Mouse (Mus musculus): ENCODE data around the gene Ctnna2.

The Ctnna2 gene

DNA sequence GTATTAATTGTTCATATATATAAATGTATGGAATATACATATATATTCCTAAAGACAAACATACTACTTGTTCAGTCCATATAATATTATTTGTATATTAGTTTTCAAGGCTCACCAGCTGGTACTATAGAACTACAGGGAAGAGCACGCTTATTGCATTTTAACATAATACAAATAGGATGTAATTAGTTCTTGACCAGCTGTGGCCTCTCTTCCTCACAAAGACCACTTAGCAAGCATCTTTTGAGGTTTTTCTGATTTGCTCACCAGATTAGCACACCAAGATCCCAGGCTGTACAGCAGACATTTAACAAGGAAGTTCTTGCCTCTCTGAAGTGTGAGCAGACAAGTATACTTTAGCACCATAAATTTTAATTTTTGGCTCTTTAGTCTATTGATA lies 152.0 kb downstream of the Ctnna2 start:
- no peak for DNase-seq (ENCODE audit: low read depth, low spot score)

DNA sequence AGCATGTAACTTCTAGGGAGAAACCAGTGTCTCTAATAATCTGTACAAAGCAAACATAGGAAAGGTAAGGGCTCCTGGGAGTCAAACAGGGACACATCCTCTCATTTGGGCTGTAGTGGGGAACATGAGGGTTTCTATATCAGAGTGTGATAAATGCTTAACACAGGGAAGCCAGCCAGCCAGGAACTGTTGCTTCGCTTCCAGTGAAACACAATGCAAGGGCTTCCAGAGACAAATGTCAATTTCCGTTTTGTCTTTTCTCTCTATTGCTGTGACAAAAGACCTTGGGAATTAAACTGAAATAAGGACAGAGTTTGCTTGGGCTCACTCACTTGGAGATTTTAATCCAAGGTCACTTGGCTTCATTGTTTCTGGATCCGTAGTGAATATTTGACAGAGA lies 162.4 kb downstream of the Ctnna2 start:
- DNase-seq (ENCODE audit: low read depth, low spot score): no peak

DNA sequence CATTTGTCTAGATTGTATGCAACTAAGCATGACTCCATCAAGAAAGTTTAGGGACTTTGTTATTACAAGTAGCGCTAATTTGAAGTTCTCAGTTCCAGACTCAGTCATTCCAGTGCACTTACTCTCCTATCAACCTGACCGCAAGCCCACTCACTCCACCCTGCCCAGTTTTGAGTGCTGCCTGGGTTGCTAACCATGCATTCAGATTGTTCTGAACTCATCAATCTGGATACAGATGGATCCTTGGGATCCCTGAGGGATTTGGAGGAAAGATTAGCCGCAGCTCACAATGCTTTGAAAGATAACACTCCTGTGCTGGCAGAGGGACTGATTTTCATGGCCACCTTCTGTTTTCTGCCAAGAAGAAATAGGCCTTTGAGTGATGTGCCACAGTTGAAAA lies 168.5 kb downstream of the Ctnna2 start:
- no peak for DNase-seq (ENCODE audit: low read depth, low spot score)

DNA sequence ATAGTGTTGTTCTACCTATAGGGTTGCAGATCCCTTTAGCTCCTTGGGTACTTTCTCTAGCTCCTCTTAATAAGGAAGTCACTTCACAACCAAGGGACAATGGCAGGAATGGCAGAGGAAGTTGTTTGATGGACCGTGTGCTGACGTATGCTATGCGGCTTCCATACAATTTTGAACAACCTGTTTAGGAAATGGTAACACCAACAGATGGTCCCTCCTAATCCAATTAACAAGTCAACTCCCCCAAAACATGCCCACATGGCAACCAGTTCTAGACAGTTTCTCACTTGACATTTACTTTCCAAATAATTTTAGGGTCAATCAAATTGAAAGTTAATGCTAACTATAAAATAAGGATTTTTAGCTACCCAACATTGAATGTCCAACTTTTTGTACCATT lies 176.9 kb downstream of the Ctnna2 start:
- no peak for DNase-seq (ENCODE audit: low read depth, low spot score)

DNA sequence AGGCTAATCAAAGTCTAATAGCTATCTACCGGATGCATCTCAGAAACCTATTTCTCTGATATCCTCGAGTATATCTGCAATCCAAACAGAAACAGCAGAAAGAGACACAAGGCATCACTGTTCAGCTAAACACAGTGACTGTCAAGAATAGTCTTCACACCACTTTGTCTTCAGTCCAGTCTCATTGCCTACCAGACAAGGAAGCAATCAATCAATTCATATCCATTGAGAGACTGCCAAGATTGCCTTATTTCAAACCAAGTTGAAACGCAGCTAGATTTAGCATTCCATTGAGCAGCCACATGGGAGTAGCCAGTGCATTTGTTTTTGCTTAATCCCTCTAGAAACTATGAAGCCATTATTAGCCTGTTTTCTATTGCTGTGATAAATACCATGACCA lies 196.2 kb downstream of the Ctnna2 start:
- DNase-seq (ENCODE audit: low read depth, low spot score): no peak

DNA sequence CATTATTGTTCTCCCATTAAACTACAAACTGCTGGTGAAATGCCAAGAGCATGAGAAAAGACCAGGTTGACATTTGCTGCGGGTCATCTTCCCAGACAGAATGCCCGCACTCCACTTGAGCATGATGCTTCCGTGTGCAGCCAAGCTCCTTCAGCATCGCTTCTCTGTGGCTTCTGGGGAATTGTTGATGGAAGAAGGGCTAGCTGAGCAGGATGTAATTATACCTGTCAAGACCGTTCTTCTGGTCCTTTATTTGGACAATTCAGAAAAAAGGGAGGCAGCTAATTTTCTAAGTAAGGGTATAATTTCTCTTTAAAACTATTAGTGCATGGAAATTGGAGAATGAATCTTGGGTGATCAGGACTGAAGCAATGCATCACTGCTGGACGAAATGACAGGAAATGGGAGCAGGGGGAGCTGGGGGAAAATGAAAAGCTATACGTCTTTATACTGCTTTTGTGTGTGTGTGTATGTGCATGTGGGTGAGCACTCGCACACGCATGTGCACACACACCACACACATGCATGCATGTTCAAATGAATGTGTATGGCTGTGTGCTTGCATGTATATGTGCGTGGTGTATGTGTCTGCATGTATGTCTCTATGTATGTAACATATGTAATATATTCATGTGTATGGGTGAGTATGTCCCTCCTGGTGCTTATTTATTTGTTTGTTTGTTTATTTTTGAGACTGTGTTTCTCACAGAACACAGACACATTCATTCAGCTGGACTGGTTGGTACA lies 211.0 kb downstream of the Ctnna2 start:
- no peak for DNase-seq (ENCODE audit: low read depth, low spot score)

DNA sequence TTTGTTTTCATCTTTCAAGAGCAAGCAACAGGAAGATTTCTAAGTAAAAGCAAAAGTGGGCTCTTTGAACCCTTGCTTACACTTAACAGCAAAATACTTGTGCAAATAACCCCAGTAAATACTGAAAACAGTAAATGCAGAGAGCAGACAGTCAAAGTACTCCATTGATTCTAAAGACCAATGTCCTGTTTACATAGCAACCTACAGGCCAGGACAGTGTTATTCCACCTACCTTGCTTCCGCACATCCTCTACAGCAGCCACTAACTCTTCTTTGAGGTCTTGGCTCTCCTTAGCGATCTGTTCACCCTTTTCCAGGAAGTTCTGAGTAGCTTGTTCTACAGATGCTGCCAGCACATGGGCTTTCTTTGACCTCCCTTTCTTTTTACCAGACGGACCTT lies 221.3 kb downstream of the Ctnna2 start:
- DNase-seq (ENCODE audit: low read depth, low spot score): no peak

DNA sequence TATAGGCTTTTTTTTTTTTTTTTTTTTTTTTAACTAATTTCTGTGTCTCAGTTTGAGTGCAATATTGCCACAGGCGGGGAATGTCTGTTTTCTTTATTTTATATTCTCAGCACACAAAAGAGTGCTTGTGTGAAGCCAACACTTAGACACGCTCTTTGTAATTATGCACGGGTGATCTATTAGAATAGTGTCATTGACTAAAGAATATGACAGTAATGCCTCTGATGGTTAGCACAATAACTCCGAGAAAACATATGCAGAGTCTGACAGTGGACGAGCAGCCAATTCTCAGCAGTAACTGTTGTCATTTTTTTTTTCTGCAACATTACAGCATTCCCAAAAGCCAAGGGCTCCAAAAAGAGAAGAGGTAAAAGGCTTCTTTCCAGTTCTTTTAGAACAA lies 234.1 kb downstream of the Ctnna2 start:
- DNase-seq (ENCODE audit: low read depth, low spot score): no peak

DNA sequence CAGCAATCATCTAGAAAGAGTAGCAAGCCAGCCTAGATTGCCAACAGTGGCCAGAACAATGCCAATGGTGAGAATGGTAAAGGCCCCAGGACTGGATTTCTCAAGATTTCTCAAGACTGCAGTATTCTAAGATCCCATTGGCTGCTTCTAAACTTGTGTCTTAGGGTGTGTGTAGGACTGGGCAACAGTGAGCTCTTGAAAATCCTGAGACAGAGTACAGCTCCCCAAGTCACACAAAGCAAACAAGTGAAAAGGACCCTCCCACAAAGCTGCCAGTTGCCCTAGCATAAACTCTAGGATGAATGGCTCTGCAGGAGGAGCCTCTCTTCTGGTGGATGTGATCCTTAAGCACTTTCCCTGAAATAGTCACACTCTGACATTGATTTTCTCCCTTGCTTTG lies 235.8 kb downstream of the Ctnna2 start:
- DNase-seq (ENCODE audit: low read depth, low spot score): no peak

DNA sequence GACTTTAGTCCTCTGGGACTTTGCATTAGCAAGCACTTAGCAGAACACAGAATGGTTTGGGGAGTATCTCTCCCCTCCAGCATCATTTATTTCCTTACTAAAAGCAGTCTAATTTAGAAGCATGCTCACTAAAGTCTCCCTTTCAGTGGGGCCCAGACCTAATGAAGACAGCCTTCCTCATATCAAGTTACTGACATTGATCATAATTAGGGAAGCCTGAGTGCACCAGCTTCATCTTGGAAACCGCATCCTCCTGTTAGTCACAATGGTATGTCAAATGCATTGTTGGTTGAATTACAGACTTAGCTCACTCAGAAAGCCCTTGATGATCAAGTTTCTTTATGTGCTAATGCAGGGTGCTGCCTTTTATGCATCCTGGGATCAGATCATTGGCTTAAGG lies 236.5 kb downstream of the Ctnna2 start:
- no peak for DNase-seq (ENCODE audit: low read depth, low spot score)

DNA sequence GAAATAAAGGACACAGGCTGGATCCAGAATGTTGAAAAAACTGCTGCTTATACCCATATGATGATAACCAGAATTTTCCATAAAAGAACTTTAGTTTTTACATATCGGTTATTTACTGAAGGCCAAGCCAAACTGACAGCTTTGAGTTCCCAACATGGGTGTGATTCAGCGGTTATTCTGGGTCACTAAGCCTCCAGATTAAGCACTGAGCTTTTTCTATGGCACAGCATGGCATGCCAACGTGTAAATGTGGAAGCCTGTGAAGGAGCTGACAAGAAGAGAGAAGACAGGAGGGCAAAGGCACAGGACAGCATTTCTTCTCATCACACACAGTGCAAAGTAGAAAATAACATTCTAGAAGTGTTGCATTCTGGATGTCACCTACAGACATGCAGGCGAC lies 240.9 kb downstream of the Ctnna2 start:
- DNase-seq (ENCODE audit: low read depth, low spot score): no peak

DNA sequence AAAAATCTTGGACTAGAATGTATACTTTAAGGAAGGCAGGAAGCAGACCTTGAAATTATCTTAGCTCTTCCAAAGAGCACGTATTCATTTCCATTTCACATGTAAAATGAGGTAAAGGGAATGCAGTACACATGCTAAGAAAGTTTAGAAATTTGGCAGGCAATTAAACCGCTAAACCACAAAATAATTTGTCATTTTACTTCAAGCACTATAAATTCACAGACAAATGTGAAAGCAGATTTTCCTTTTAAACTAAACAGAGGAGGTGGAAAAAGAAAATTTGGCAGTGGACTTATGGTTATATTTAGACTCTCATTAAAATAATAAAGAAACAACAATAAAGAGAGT lies 254.6 kb downstream of the Ctnna2 start:
- no peak for DNase-seq (ENCODE audit: low read depth, low spot score)

DNA sequence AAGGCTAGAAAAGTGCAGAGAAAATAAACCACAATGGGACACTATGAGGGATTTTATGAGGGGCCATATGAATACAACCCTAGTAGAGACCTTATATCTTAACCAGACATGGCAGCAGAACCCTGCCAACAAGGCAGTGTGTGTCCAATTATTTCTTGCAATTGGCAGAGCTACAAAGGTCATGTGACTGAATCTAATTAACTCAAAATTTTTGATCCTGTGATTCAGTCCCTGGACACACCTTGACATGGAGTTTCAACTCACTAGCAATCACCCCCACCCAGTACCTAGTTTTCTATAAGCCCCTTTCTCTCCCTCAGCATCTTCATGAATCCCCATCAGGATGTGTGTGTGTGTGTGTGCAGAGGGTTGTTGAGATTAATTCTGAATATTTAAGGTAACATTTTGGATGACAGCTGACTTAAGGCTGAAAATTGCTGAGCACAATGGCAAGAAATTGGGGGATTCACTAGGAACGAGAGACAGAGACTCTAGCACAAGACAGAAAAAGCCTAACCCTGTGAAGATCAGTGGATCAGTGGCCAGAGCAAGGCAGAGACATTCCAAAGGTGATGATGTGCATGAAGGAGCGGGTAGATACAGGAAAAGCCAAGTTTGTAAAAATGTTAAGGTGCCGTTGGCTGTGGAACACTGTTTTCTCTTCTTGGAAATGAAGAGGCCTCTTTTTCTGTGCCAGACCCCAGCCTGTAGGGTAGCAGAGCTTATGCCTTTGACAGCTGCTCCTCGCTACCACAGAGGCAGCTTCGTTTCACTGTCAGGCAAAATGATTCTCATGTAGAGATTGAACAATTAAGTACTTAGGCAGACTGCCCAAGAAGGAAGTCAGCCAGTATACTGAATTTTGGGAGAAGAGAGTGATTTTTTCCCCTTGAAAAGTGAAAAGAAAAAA lies 255.2 kb downstream of the Ctnna2 start:
- no peak for DNase-seq (ENCODE audit: low read depth, low spot score)

DNA sequence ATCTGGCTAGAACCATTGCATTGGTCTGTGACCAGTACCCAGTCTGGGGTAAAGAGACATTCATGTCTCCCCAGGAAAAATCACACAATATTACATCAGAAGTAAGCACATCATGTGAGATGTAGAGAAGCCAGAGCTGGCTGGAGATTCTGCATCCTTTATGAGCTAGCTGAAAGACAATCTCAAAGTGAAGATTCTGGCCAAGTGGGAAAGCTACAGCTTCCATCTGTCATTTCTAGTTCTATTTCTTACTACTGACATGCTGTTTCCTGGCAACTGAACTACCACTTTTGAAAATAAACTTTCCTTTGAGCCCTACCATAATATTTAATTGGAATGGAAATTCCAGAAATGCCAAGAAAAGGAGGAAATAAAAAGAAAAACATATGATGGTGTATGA lies 285.4 kb downstream of the Ctnna2 start:
- DNase-seq (ENCODE audit: low read depth, low spot score): no peak

DNA sequence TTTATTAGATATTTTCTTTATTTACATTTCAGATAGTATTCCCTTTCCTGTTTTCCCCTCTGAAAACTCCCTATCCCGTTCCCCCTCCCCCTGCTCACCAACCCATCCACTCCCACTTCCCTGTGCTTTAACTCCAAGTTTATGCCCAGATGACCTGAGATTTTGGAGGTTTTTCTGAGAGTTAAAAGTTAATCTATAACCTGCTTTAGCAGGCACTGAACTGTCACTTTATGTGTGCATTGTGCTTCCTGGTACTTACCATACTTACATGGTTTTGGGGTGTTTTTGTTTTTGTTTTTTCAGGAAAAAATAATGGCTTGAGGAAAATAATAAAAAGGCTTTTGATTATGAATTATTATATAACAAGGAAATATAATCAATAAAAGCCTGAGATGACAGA lies 292.3 kb downstream of the Ctnna2 start:
- no peak for DNase-seq (ENCODE audit: low read depth, low spot score)

DNA sequence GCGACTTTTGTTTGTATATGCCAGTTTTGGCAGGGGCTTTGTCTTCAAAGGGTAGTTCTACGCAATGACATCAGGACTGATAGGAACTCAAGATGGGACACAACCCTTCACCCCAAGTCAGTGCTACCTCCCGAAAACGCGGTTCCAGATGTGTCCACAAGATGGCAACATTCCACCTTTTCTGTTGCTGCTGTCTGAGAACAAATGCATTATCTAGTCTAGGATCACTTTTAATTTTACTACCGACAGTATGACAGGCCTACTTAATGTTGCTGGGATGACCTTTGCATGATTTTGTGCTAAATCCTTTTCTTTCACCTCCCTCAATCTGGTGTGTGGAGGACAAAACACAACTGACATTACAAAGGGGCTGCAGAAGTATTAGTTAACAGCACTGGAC lies 329.4 kb downstream of the Ctnna2 start:
- no peak for DNase-seq (ENCODE audit: low read depth, low spot score)

DNA sequence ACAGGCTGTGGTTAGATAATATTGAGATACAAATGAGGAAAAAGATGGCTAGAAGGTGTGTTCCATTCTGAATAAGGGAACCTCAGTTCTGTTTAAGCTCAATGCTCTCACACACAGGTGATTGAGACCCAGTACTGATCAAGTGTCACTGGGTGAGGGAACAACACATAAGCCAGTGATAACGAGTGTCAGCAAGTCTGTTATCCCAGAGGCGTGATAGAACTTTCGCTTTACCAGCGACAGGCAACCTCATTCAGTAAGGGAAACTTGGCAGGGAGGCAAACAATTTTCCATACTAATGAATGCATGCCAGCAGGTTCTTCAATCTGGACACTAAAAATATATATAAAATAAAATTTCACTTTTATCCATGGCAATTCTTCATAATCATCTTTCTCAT lies 334.9 kb downstream of the Ctnna2 start:
- DNase-seq (ENCODE audit: low read depth, low spot score): no peak

DNA sequence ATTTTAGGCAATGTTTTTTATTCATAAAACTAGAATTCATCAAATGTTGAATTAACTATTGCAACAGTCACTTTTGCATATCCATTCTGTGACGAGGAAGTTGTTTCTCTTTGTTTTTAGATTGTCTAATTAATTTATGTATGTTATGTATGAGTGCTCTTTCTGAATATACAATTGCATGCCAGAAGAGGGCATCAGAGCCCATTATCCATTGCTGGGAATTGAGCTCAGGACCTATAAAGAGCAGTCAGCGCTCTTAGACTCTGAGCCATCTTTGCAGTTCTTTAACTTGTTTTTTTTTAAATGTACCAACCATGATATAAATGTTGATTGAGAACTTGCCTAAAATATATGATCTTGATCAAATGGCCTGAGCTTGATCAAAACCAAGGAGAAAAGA lies 340.7 kb downstream of the Ctnna2 start:
- no peak for DNase-seq (ENCODE audit: low read depth, low spot score)

DNA sequence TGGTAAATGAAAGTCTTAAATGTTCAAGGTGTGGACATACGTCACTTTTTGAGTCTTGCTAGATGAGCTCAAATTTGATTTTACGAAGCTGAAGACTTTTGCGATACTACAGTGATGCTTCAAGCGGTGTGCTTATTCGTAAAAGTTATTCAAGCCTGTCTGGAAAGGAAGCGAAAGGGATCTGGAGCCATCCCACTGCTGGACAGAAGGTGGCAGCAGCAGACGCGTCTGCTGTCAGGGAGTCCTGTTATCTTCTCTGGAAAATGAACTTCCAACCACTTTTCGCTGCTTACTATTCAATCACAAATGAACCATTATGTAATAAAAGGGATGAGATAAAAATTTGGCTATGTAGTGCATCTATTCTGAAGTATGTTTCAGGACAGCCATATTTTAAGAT lies 345.5 kb downstream of the Ctnna2 start:
- no peak for DNase-seq (ENCODE audit: low read depth, low spot score)

DNA sequence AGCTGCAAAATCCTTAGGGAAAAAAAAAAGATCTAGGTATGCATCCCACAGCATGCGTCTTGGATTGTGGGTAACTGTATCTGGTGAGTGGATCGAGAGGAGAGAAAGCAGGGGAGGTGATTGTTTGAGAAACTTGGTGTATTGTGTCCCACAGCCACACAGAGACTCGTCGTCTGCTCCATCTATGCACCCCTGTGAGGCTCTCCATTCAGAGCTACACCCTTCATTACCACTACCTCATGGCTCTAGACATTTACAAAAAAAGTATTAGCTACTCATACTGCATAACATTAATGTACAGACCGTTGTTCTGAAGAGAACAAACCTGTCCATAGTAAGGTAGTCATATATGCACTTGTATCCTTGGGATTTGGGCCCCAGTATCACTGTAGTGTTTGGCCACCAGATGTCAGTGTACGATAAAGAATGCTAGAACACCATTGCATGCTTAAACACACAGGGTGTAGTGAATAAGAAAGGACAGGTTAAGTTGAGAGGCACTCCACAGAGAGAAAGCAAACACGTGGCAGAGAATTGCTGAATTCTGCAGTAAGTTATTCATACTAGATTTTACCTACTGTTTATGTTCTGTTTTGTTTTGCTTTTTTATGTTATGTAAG lies 350.8 kb downstream of the Ctnna2 start:
- no peak for DNase-seq (ENCODE audit: low read depth, low spot score)

DNA sequence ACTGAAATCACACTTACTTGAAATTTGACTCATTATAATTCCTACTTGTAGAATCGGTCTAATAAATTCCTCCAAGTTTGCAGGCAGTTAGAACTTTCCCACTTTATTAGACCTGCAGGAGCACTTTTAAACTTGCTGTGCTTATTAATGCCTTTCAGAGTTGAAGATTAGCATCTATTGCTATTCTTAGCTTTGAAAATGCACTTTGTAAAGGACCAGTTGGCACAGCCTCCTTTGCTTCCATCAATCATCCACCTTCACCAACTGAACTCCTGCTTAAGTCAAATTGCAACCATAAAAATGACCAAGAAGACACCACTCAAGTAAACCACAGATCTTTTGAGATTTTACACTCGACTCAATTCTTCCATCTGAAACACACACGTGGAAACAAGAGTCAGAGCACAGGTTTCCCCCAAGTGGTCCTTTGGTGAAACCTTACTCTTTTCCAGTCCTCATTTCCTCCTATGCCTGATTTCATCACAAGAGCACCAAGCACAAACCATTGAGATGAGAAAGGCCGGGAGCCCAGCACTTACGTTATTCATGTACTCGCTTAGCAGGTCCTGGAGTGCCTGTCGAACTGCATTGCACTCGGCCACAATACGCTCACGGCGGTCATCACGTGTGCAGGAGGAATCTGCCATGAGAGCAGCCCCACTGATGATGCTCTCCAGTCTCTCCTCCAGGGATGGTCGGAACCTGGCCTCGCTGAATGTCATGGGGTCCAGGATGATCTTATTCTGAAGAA lies 374.7 kb downstream of the Ctnna2 start:
- no peak for DNase-seq (ENCODE audit: low read depth, low spot score)

DNA sequence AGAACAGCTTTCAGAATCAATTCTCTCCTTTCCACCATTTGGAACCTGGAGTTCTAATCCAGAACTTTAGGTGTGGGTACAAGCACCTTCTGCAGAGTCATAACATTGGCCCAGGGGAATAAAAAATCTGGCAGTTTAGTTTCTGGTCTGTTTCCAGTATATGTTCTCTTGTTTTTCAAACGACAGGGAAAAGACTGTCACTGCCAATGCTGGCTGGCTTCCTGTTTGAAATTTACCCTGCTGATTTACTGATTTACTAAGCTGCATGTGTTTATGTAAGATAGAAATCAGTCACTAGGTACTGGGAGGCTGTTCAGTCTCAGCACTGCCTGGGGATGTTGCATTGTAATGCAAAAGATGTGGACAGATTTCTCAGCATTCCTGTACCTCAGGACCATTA lies 375.6 kb downstream of the Ctnna2 start:
- no peak for DNase-seq (ENCODE audit: low read depth, low spot score)

All from skeletal muscle tissue, adult 2 months (tissue).